Mouse (Mus musculus): ENCODE measurements around the gene Zfp354b. TPM values are rescaled to one million over a fixed set of nuclear protein-coding genes. Genes with fewer than 3 reads are reported as not detected.

The Zfp354b gene
- 4.7 and 4.9 TPM in 2 replicates for polyA plus RNA-seq (2015; fragmentation: Nextera tagmentation; extraction: Ambion mirVana)

DNA sequence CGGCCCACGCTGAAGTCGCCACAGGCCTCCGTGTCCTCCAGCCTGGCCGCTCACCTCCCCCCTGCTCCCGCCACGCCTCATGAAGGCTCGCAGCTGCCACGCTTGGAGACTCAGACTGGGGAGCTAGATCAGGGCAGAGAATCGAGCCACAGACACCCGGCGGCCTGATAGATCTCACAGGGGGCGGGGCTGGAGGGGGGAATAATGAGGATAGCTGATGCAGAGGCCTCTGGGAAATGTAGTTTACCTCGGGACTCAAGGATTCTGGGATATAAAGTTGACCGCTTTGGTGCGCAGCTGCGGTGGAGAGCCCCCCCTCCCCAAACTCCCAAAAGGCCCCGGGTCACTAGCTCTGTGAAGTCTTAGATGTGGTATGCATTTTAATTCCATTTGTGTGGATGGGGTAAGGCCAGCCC is at the start of gene Zfp354b:
Gene Zfp354b, minus strand, starts transcription at position 183 of the 416 bp plus-strand sequence.
- H3K4me2 ChIP-seq (ENCODE audit: low read length): peak within 1 kb of the TSS; percentile 88
- no peaks in the 10 kb centered on the region for H3K36me3 ChIP-seq (ENCODE audit: control insufficient read depth, insufficient read depth, low read length)
- H3K27me3 ChIP-seq (replicated peaks; ENCODE audit: control insufficient read depth, insufficient read depth, low read length): no peaks in the 10 kb centered on the region
- peak within 1 kb of the TSS; percentile 76 for H3K9ac ChIP-seq (ENCODE audit: low read depth, low read length)
- peak within 1 kb of the TSS; percentile 60 for H3K4me3 ChIP-seq (ENCODE audit: low read length)
- no peaks in the 10 kb centered on the region for H3K9me3 ChIP-seq (ENCODE audit: control insufficient read depth, low read length)
- 0% methylated on average over 18 of the region's 18 CpGs for WGBS
- peak; percentile 96 for ATAC-seq
- H3K27ac ChIP-seq (ENCODE audit: low read depth, low read length): peak within 1 kb of the TSS; percentile 86
- peaks cover 5% of the 10 kb centered on the region for H3K4me1 ChIP-seq (ENCODE audit: control insufficient read depth, insufficient read depth, low read depth, low read length)

DNA sequence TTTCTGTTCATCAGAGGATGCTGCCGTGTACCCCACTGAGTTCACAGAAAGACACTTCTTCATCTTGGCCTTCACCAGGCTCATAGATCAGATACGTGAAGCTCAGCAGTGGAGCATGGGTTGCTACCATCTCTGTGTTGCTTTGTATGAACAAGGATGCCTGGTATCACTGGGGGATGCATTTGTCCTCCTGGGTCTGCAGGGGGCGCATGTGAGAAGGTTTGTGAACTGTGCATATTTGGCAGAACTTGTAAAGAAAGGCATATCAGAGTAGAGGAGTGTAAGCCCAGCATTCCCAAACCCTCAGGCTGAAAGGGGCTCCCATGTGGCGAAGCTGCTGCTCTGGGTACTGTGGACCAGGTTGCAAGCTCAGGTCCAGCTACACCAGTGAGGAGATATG is 45.8 kb upstream of the Zfp354b start:
- no peak overlapping the region for H3K9ac ChIP-seq (ENCODE audit: low read depth, low read length)
- 75% methylated on average over 4 of the region's 4 CpGs for WGBS
- H3K27ac ChIP-seq (ENCODE audit: low read depth, low read length): no peak overlapping the region
- no peaks in the 10 kb centered on the region for H3K9me3 ChIP-seq (ENCODE audit: control insufficient read depth, low read length)
- no peak overlapping the region for H3K4me2 ChIP-seq (ENCODE audit: low read length)
- ATAC-seq: no peak
- H3K4me3 ChIP-seq (ENCODE audit: low read length): no peak overlapping the region
- H3K36me3 ChIP-seq (ENCODE audit: control insufficient read depth, insufficient read depth, low read length): no peaks in the 10 kb centered on the region
- H3K27me3 ChIP-seq (replicated peaks; ENCODE audit: control insufficient read depth, insufficient read depth, low read length): no peaks in the 10 kb centered on the region
- no peaks in the 10 kb centered on the region for H3K4me1 ChIP-seq (ENCODE audit: control insufficient read depth, insufficient read depth, low read depth, low read length)

GRCm38 (mm10) chr11:50966230-50966629 is 34.8 kb upstream of the Zfp354b start, which contains the start of gene Olfr1378:
Gene Olfr1378 (plus strand): TSS chr11:50966530.
- H3K27me3 ChIP-seq (replicated peaks; ENCODE audit: control insufficient read depth, insufficient read depth, low read length): no peaks in the 10 kb centered on the region
- H3K9ac ChIP-seq (ENCODE audit: low read depth, low read length): no peak within 1 kb of the TSS
- H3K4me3 ChIP-seq (ENCODE audit: low read length): no peak within 1 kb of the TSS
- no peaks in the 10 kb centered on the region for H3K36me3 ChIP-seq (ENCODE audit: control insufficient read depth, insufficient read depth, low read length)
- no peak within 1 kb of the TSS for H3K4me2 ChIP-seq (ENCODE audit: low read length)
- ATAC-seq: no peak
- no peak within 1 kb of the TSS for H3K27ac ChIP-seq (ENCODE audit: low read depth, low read length)
- H3K9me3 ChIP-seq (ENCODE audit: control insufficient read depth, low read length): no peaks in the 10 kb centered on the region
- H3K4me1 ChIP-seq (ENCODE audit: control insufficient read depth, insufficient read depth, low read depth, low read length): no peaks in the 10 kb centered on the region
- 90% methylated on average over 11 of the region's 11 CpGs for WGBS

GRCm38 (mm10) chr11:50964886-50965285 is 33.5 kb upstream of the Zfp354b start:
- no peak for ATAC-seq
- Histone ChIP-seq H3K27me3 (replicated peaks; ENCODE audit: control insufficient read depth, insufficient read depth, low read length) (no peaks in the 10 kb centered on the region), H3K9ac (ENCODE audit: low read depth, low read length) (no peak overlapping the region), H3K4me1 (ENCODE audit: control insufficient read depth, insufficient read depth, low read depth, low read length) (no peaks in the 10 kb centered on the region), H3K27ac (ENCODE audit: low read depth, low read length) (no peak overlapping the region), H3K4me2 (ENCODE audit: low read length) (no peak overlapping the region), H3K4me3 (ENCODE audit: low read length) (no peak overlapping the region), H3K9me3 (ENCODE audit: control insufficient read depth, low read length) (no peaks in the 10 kb centered on the region), H3K36me3 (ENCODE audit: control insufficient read depth, insufficient read depth, low read length) (no peaks in the 10 kb centered on the region)
- 83% methylated on average over 2 of the region's 2 CpGs for WGBS

- H3K27ac ChIP-seq (ENCODE audit: low read depth, low read length): no peak within 1 kb of the TSS
- H3K9ac ChIP-seq (ENCODE audit: low read depth, low read length): no peak within 1 kb of the TSS
- ATAC-seq: no peak
- H3K4me3 ChIP-seq (ENCODE audit: low read length): no peak within 1 kb of the TSS
- no peaks in the 10 kb centered on the region for H3K36me3 ChIP-seq (ENCODE audit: control insufficient read depth, insufficient read depth, low read length)
- no peaks in the 10 kb centered on the region for H3K9me3 ChIP-seq (ENCODE audit: control insufficient read depth, low read length)
- no peaks in the 10 kb centered on the region for H3K27me3 ChIP-seq (replicated peaks; ENCODE audit: control insufficient read depth, insufficient read depth, low read length)
- 67% methylated on average over 6 of the region's 6 CpGs for WGBS
- no peak within 1 kb of the TSS for H3K4me2 ChIP-seq (ENCODE audit: low read length)
- H3K4me1 ChIP-seq (ENCODE audit: control insufficient read depth, insufficient read depth, low read depth, low read length): no peaks in the 10 kb centered on the region
These were observed 22.2 kb upstream of the Zfp354b start, which contains the start of gene Prop1 for GRCm38 (mm10) chr11:50953665-50954064. Gene Prop1 (minus strand): TSS chr11:50953765.

DNA sequence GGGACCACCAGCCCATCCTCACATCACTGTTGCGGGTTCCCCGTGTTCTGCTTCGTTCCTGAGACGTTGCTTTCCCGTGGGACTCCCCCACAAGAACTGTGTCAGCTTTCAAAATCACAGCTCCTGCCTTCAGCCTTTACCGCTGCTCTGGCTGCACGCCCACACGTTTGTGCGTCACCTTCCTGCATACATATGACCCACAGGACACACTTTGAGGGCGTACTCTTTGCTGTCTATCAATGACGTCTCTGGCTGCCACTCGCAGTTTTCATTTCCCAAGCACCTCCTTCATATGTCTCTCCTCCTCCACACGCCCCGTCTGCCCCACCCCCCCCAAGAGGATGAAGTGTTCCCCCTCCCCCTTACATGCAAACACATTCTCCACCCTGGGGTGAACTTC is 20.9 kb upstream of the Zfp354b start:
- Histone ChIP-seq H3K4me2 (ENCODE audit: low read length) (no peak overlapping the region), H3K4me3 (ENCODE audit: low read length) (no peak overlapping the region), H3K27ac (ENCODE audit: low read depth, low read length) (no peak overlapping the region), H3K4me1 (ENCODE audit: control insufficient read depth, insufficient read depth, low read depth, low read length) (no peaks in the 10 kb centered on the region), H3K27me3 (replicated peaks; ENCODE audit: control insufficient read depth, insufficient read depth, low read length) (no peaks in the 10 kb centered on the region), H3K9ac (ENCODE audit: low read depth, low read length) (no peak overlapping the region), H3K9me3 (ENCODE audit: control insufficient read depth, low read length) (no peaks in the 10 kb centered on the region), H3K36me3 (ENCODE audit: control insufficient read depth, insufficient read depth, low read length) (no peaks in the 10 kb centered on the region)
- 75% methylated on average over 14 of the region's 14 CpGs for WGBS
- no peak for ATAC-seq

DNA sequence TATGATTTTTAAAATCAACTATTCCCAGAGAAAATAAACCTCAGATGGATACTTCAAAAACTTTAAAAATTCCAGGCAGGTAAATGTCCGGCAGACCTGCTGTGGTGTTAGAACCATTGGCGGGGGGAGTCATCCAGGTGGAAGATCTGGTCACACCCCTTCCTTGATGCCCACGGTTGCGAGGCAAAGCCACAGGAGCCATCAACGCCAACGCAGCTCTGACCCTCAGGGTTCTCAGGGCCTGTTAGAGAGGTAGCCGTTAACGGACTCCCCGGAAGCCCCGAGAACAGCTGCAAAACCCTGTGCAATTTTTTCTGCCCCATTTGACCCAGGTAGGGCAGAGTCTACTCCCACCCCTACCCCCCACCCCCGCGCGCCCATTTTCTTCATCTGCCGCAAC is 12.1 kb upstream of the Zfp354b start, which contains the start of gene 4933414I15Rik:
Gene 4933414I15Rik, minus strand, starts transcription at position 260 of the 400 bp plus-strand sequence.
- ATAC-seq: no peak
- 83% methylated on average over 14 of the region's 14 CpGs for WGBS
- H3K4me2 ChIP-seq (ENCODE audit: low read length): no peak within 1 kb of the TSS

GRCm38 (mm10) chr11:50942386-50942785 is 11.0 kb upstream of the Zfp354b start:
- Histone ChIP-seq H3K27ac (ENCODE audit: low read depth, low read length) (no peak overlapping the region), H3K9me3 (ENCODE audit: control insufficient read depth, low read length) (no peaks in the 10 kb centered on the region), H3K36me3 (ENCODE audit: control insufficient read depth, insufficient read depth, low read length) (no peaks in the 10 kb centered on the region), H3K4me1 (ENCODE audit: control insufficient read depth, insufficient read depth, low read depth, low read length) (no peaks in the 10 kb centered on the region), H3K4me2 (ENCODE audit: low read length) (no peak overlapping the region), H3K27me3 (replicated peaks; ENCODE audit: control insufficient read depth, insufficient read depth, low read length) (no peaks in the 10 kb centered on the region), H3K9ac (ENCODE audit: low read depth, low read length) (no peak overlapping the region), H3K4me3 (ENCODE audit: low read length) (no peak overlapping the region)
- 69% methylated on average over 12 of the region's 12 CpGs for WGBS
- ATAC-seq: no peak

More for the DNA sequence above, 12.1 kb upstream of the Zfp354b start, which contains the start of gene 4933414I15Rik:
- Histone ChIP-seq H3K9ac (ENCODE audit: low read depth, low read length) (no peak within 1 kb of the TSS), H3K4me1 (ENCODE audit: control insufficient read depth, insufficient read depth, low read depth, low read length) (no peaks in the 10 kb centered on the region), H3K27ac (ENCODE audit: low read depth, low read length) (no peak within 1 kb of the TSS), H3K27me3 (replicated peaks; ENCODE audit: control insufficient read depth, insufficient read depth, low read length) (no peaks in the 10 kb centered on the region), H3K4me3 (ENCODE audit: low read length) (no peak within 1 kb of the TSS), H3K36me3 (ENCODE audit: control insufficient read depth, insufficient read depth, low read length) (no peaks in the 10 kb centered on the region), H3K9me3 (ENCODE audit: control insufficient read depth, low read length) (no peaks in the 10 kb centered on the region)

DNA sequence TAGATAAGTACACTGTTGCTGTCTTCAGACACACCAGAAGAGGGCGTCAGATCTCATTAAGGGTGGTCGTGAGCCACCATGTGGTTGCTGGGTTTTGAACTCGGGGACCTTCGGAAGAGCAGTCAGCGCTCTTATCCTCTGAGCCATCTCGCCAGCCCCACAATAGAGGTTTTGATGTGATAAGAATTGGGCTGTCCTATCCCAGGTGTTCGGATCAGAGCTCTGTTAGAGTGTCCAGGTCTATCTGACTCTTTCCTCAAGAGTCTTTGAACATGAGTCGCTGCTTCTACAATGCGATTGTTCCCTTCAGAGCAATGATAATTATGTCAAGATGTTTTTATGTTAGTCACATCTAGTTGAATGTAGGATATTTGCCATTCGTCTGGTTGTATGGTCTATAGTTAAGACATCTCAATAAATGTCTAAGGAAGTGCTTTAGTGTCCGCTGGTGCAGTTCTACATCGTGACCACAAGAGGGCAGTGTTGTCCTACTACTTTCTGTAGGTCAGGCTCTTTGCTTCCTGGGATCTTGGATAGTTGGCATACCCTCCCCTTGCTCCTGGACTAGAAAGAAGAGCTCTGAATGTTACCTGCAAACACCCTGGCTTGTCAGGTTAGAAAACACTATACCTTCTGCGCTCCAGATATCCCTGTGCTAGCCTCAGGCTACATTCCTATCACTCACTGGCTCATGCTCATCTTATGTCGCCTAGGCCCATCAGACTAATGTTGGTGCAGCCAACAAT is 8.4 kb upstream of the Zfp354b start:
- Histone ChIP-seq H3K27me3 (replicated peaks; ENCODE audit: control insufficient read depth, insufficient read depth, low read length) (no peaks in the 10 kb centered on the region), H3K4me3 (ENCODE audit: low read length) (no peak overlapping the region), H3K27ac (ENCODE audit: low read depth, low read length) (no peak overlapping the region), H3K4me1 (ENCODE audit: control insufficient read depth, insufficient read depth, low read depth, low read length) (no peaks in the 10 kb centered on the region), H3K9ac (ENCODE audit: low read depth, low read length) (no peak overlapping the region), H3K36me3 (ENCODE audit: control insufficient read depth, insufficient read depth, low read length) (no peaks in the 10 kb centered on the region), H3K4me2 (ENCODE audit: low read length) (no peak overlapping the region), H3K9me3 (ENCODE audit: control insufficient read depth, low read length) (no peaks in the 10 kb centered on the region)
- peak; percentile 82 for ATAC-seq
- 34% methylated on average over 14 of the region's 14 CpGs for WGBS

All from hindbrain, embryonic 16.5 days (tissue).